Mouse (Mus musculus) midbrain, embryonic 13.5 days (tissue): ENCODE results near the gene Lix1. TPM values are rescaled to one million over a fixed set of nuclear protein-coding genes. Genes with fewer than 3 reads are reported as not detected.

Source experiments
- ATAC-seq: fragments of 200-750 bp; cut with Nextera tagmentation; 2 replicates; pipeline ENCODE4 v1.8.0; 2017; ENCODE audit warnings: mild to moderate bottlenecking, moderate TSS enrichment, moderate library complexity
- H3K27ac ChIP-seq: fragments of 300-500 bp; sonication (generic); 2 replicates; pipeline ENCODE4 v1.5.1; 2015; ENCODE audit warnings: inconsistent platforms, mild to moderate bottlenecking, moderate library complexity
- H3K27me3 ChIP-seq: fragments of 300-500 bp; sonication (generic); 2 replicates; pipeline ENCODE4 v1.6.1; 2015; ENCODE audit warnings: mild to moderate bottlenecking, inconsistent platforms
- H3K36me3 ChIP-seq: fragments of 300-500 bp; sonication (generic); 2 replicates; pipeline ENCODE4 v1.6.1; 2015; ENCODE audit warnings: mild to moderate bottlenecking, inconsistent platforms
- H3K4me1 ChIP-seq: fragments of 300-500 bp; sonication (generic); replicated peaks from 2 replicates; pipeline ENCODE4 v1.6.1; 2015; ENCODE audit warnings: inconsistent platforms
- H3K4me2 ChIP-seq: fragments of 300-500 bp; sonication (generic); replicated peaks from 2 replicates; pipeline ENCODE4 v1.6.1; 2015; ENCODE audit warnings: moderate library complexity, mild to moderate bottlenecking, inconsistent platforms
- H3K4me3 ChIP-seq: fragments of 300-500 bp; sonication (generic); replicated peaks from 2 replicates; pipeline ENCODE4 v1.5.1; 2015; ENCODE audit warnings: mild to moderate bottlenecking, inconsistent platforms
- H3K9ac ChIP-seq: fragments of 300-500 bp; sonication (generic); replicated peaks from 2 replicates; pipeline ENCODE4 v1.6.1; 2015; ENCODE audit warnings: mild to moderate bottlenecking, inconsistent platforms
- H3K9me3 ChIP-seq: fragments of 300-500 bp; sonication (generic); 2 replicates; pipeline ENCODE4 v1.6.1; 2016; ENCODE audit warnings: mild to moderate bottlenecking, inconsistent platforms
- WGBS: fragments of 180-500 bp; shearing (Covaris S2); methylation state at CpG from one replicate; pipeline ENCODE4 v1.1.7; 2015; 5-methylcytosine and 5-hydroxymethylcytosine counted together
- polyA plus RNA-seq: library from polyadenylated mRNA; unstranded; fragments of >200 nt; fragmentation: Nextera tagmentation; extraction: Ambion mirVana; gene quantifications from 2 replicates; pipeline ENCODE4 v1.2.1, GENCODE M21; 2015

Lix1 gene
- polyA plus RNA-seq, 1 experiment from 2014 or later, result 19.4 TPM

DNA sequence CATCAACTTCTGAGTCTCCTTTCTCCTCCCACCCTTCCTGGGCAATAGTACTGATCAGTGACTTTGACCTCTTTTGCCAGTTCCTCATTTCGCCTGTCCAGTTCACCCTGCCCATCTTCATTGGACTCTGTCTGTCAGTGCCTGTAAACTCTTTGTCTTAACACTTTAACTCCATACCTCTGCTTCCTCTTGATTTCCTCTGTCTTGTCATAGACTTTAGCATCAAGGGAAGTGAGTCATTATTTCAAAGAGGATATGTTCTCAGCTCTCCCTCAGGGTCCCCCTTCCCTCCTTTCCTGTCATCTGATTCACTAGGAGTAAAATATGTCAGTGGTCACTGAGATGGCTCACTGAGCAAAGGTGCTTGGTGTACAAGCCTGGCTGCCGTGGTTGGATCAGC lies 3.8 kb upstream of the Lix1 start:
- no peak overlapping the region for H3K4me3 ChIP-seq
- no peak for ATAC-seq
- H3K27me3 ChIP-seq, result no peaks in the 10 kb centered on the region
- no peaks in the 10 kb centered on the region for H3K9me3 ChIP-seq
- H3K36me3 ChIP-seq, result no peaks in the 10 kb centered on the region
- no peak overlapping the region for H3K9ac ChIP-seq
- no peak overlapping the region for H3K4me2 ChIP-seq
- WGBS, result 77% methylated on average over 2 of the region's 2 CpGs
- no peak overlapping the region for H3K27ac ChIP-seq
- peaks cover 17% of the 10 kb centered on the region for H3K4me1 ChIP-seq

DNA sequence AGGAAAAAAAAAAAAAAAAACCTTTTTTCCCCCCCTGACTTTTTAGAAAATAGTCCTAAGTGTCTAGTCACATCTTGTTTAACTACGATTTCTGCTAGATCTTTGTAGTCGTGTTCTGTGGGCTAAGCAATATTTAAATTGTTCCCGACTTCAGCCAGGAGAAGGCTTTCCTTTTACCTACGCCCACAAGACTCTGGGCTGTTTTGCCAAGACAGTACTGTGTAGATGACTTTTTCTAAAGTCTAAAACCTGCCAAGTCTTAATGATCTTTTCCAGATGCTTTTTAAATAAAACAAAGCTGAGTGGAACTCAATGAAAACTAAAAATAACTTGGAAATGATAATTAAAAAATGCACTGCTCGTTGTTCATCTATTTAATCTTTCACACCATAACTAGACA lies 566 bp downstream of the Lix1 start:
- Histone ChIP-seq H3K4me2 (peak overlapping the region; percentile 50), H3K27ac (peak overlapping the region; percentile 57; the same call in 1 of the 2 replicates), H3K9me3 (no peaks in the 10 kb centered on the region), H3K27me3 (no peaks in the 10 kb centered on the region), H3K4me1 (peaks cover 32% of the 10 kb centered on the region), H3K36me3 (no peaks in the 10 kb centered on the region), H3K4me3 (peak overlapping the region; percentile 33), H3K9ac (peak overlapping the region; percentile 47)
- 4% methylated on average over 5 of the region's 5 CpGs for WGBS
- peak; percentile 31 for ATAC-seq

DNA sequence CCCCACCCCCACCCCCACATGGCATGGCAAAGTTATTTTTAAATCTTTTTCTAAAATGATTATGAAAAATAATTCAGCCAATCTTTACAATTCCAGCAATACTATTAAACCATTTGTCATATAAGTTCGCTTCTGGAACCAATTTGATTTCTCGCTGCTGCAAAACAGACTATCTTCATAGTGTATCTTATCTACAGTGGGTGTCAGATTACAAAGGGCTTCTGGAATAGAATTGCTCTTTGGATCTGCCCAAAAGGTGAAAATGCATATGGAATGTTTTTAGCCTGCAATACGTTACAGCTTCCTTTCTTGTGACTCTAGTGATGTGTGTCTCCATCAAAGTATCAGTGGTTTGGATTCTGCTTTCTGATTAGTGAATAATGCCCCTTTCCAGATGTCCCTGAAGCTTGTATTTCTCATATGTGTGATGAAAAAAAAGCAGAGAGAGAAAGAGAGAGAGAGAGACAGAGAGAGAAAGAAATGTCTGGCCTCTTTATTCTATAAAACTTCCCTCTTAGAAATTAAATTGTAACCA lies 1.2 kb downstream of the Lix1 start:
- H3K4me1 ChIP-seq, result peaks cover 39% of the 10 kb centered on the region
- peak overlapping the region; percentile 29 for H3K4me3 ChIP-seq
- no peaks in the 10 kb centered on the region for H3K36me3 ChIP-seq
- WGBS, result 5% methylated on average over 3 of the region's 3 CpGs
- 0 out of 2 replicates have a peak overlapping the region, but pooled peaks have one; percentile 39 for H3K9ac ChIP-seq
- peak overlapping the region; percentile 35; the same call in 1 of the 2 replicates for H3K27ac ChIP-seq
- H3K9me3 ChIP-seq, result no peaks in the 10 kb centered on the region
- H3K4me2 ChIP-seq, result peak overlapping the region; percentile 50
- H3K27me3 ChIP-seq, result no peaks in the 10 kb centered on the region
- ATAC-seq, result no peak

DNA sequence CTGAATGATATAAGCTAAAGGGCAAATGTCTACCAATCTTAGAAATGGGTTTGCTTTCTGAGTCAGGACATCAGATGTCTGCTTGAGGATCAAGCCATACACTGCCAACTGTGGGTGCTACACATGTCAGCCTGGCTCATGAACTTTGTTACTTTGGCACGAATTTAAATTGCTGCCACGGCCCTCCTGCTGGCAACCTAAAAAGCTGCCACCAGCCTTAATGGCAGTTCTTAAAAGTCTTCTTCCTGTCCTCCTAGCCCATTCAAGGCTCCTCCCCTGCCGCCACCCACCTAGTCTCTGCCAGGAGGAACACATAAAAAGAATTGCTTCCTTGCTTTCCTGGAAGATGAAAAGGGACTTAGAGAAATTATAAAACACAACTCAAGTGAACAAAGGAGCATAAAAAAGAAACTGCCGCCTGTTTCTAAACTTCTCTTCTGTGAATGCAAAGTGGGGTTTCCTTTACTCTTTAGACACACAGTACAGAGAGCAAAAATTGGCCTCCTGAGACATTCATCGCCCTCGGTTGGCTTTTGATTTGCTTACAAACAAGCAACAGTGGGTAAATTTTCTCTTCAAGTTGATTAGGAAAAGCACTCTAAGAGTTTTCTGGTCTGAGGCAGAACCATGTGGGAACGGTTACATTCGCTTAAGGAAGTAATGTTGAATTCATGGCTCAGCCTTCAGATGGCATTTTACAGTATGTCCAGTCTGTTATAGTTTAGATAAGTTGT lies 2.5 kb downstream of the Lix1 start:
- no peak for ATAC-seq
- H3K27me3 ChIP-seq, result no peaks in the 10 kb centered on the region
- H3K4me2 ChIP-seq, result peak overlapping the region; percentile 33
- H3K9ac ChIP-seq, result no peak overlapping the region
- H3K4me1 ChIP-seq, result peaks cover 49% of the 10 kb centered on the region
- H3K36me3 ChIP-seq, result no peaks in the 10 kb centered on the region
- H3K4me3 ChIP-seq, result peak overlapping the region; percentile 29; the same call in 1 of the 2 replicates
- 27% methylated on average over 8 of the region's 8 CpGs for WGBS
- H3K27ac ChIP-seq, result no peak overlapping the region
- H3K9me3 ChIP-seq, result no peaks in the 10 kb centered on the region

DNA sequence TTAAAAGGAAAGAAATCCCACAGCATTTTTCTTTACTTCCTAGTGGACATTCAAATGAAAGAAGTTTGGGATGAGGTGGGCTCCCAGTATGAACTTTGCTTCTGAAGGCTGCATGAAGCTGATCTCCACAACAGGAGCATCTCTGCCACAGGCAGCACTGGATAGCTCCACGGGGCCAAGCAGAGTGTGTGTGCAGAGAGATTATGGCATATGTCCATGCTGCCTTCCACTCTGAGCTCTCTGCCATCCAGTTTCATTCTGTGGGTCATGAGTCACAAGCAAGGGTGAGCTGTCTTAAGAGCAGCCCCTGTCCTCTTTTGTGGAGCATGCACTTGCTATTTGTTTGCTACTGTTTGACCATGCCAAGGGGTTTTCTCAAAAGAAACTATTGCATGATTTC lies 3.1 kb downstream of the Lix1 start:
- Histone ChIP-seq H3K27me3 (no peaks in the 10 kb centered on the region), H3K4me2 (no peak overlapping the region), H3K4me1 (peaks cover 52% of the 10 kb centered on the region), H3K9me3 (no peaks in the 10 kb centered on the region), H3K36me3 (no peaks in the 10 kb centered on the region), H3K4me3 (no peak overlapping the region), H3K27ac (no peak overlapping the region), H3K9ac (no peak overlapping the region)
- ATAC-seq, result no peak
- 13% methylated on average over 1 of the region's 1 CpGs for WGBS

DNA sequence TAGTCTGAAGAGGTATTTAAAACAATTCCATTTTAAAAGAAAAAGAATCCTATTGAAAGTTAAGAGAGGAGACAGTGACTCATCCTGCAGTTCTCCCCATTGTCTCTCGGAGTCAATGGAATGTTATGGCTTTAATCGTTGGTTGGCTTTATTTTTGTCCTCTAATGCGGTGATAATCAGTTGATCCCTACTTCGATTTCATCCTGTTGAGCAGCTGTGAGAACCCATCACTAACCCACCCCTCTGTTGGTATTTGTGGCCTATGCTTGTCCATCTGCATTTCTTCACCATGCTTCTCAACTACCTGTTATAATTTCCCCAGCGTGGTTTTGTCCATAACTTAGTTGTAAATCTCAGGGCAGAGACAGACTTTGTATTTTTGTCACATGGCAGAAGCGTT lies 5.7 kb downstream of the Lix1 start:
- H3K27ac ChIP-seq, result no peak overlapping the region
- no peak for ATAC-seq

DNA sequence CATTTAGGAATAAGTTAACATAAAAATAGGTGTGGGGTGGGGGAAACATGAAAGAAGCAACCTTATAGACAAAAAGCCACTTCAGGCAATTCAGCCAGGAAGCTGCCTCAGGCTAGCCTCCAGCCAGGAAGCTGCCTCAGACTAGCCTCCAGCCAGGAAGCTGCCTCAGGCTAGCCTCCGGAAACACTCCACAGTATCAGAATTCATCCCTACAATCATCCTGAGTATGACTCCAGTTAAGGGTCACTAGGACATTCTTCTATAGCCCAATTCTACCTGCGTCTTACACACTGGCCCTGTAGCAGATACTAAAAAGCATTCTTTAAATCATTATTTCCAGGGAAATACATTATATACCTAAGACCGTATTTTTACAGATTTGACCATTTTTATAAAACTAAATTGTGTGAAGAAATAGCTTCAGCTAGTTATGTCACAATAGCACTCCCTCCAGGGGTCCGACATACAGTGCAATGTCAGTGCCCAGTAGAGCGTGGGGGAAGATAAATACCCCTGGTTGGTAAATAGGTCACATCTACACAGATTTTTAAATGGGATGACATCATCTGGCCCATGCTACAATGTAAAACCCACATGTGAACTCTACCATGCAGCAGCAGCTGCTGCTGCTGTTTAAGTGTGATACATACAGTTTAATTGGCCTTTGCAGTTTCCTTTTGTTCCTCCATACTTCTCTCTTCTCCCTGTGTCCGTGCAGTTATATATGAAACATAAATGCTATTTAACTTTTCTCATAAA lies 6.4 kb downstream of the Lix1 start:
- Histone ChIP-seq H3K4me2 (no peak overlapping the region), H3K9ac (no peak overlapping the region), H3K27ac (peak overlapping the region; percentile 35), H3K36me3 (no peaks in the 10 kb centered on the region), H3K27me3 (no peaks in the 10 kb centered on the region), H3K4me3 (no peak overlapping the region), H3K4me1 (peaks cover 33% of the 10 kb centered on the region), H3K9me3 (no peaks in the 10 kb centered on the region)
- ATAC-seq, result peak; percentile 67
- WGBS, result 31% methylated on average over 6 of the region's 6 CpGs

More for the DNA sequence above, 5.7 kb downstream of the Lix1 start:
- H3K4me1 ChIP-seq, result peaks cover 38% of the 10 kb centered on the region
- H3K4me2 ChIP-seq, result no peak overlapping the region
- no peaks in the 10 kb centered on the region for H3K27me3 ChIP-seq
- no peak overlapping the region for H3K9ac ChIP-seq
- H3K4me3 ChIP-seq, result no peak overlapping the region
- no peaks in the 10 kb centered on the region for H3K36me3 ChIP-seq
- 14% methylated on average over 6 of the region's 6 CpGs for WGBS
- no peaks in the 10 kb centered on the region for H3K9me3 ChIP-seq

DNA sequence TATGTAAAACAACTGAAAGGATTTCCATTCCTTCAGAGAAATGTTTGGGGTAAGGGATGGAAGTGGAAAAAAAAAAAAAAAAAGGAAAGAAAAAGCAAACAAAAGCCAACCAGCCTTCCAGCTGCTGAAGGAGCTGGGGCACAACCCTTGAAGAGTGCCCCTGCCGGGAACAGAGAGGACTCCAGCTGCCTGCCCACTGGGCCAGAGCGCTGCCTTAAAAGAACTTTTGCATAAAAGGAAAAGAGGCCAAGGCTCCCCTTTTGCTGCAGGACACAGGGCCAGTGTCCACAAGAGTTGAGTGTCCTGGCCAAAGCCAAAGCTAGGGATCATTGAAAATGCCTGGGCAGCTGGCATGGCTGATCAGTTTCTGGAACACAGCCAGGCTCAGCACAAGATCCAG lies 7.1 kb downstream of the Lix1 start:
- Histone ChIP-seq H3K4me1 (peaks cover 30% of the 10 kb centered on the region), H3K9ac (no peak overlapping the region), H3K9me3 (no peaks in the 10 kb centered on the region), H3K36me3 (no peaks in the 10 kb centered on the region), H3K4me3 (no peak overlapping the region), H3K27me3 (no peaks in the 10 kb centered on the region), H3K4me2 (no peak overlapping the region), H3K27ac (no peak overlapping the region)
- 2% methylated on average over 2 of the region's 2 CpGs for WGBS
- ATAC-seq, result peak; percentile 67

DNA sequence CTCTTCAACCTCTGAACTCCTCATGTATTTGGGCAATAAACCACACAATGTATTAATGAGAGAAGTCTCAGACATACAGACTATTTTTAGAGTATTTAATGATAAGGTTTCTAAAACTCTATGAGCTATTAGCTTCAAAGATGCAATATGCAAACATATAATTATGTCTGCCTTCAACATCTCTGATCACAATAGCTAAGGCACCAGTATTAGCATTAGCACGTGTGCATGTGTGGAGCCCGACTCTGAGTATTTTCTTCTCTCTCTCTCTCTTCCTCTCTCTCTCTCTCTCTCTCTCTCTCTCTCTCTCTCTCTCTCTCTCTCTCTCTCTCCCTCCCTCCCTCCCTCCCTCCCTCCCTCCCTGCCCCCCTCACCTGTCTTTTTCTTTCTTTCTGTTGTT lies 9.0 kb downstream of the Lix1 start:
- WGBS, result 43% methylated on average over 2 of the region's 2 CpGs
- Histone ChIP-seq H3K27ac (no peak overlapping the region), H3K9ac (no peak overlapping the region), H3K36me3 (no peaks in the 10 kb centered on the region), H3K4me3 (no peak overlapping the region), H3K9me3 (no peaks in the 10 kb centered on the region), H3K4me2 (no peak overlapping the region), H3K4me1 (peaks cover 20% of the 10 kb centered on the region), H3K27me3 (no peaks in the 10 kb centered on the region)
- ATAC-seq, result no peak

DNA sequence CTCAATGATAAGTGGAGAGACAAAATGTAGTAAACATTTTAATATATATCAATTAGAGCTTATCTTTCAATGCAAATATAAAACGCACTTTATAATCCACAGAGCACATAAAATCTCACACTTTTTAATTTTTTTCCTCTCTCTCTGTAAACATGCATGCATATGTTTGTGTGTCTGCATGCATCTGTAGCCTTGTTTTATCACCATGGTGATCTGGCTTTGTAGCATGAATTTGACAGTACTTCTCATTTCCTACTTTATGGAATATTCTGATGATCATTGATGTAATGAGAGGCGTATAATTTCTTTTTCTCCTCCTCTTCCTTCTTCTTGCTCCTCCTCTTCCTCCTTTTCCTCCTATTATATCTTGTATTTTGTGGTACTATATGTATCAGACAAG lies 9.7 kb downstream of the Lix1 start:
- H3K27ac ChIP-seq, result no peak overlapping the region
- H3K9me3 ChIP-seq, result no peaks in the 10 kb centered on the region
- no peaks in the 10 kb centered on the region for H3K27me3 ChIP-seq
- ATAC-seq, result no peak
- H3K4me1 ChIP-seq, result peaks cover 20% of the 10 kb centered on the region
- no peak overlapping the region for H3K4me2 ChIP-seq
- no peaks in the 10 kb centered on the region for H3K36me3 ChIP-seq
- H3K4me3 ChIP-seq, result no peak overlapping the region
- WGBS, result 100% methylated on average over 2 of the region's 2 CpGs
- H3K9ac ChIP-seq, result no peak overlapping the region

DNA sequence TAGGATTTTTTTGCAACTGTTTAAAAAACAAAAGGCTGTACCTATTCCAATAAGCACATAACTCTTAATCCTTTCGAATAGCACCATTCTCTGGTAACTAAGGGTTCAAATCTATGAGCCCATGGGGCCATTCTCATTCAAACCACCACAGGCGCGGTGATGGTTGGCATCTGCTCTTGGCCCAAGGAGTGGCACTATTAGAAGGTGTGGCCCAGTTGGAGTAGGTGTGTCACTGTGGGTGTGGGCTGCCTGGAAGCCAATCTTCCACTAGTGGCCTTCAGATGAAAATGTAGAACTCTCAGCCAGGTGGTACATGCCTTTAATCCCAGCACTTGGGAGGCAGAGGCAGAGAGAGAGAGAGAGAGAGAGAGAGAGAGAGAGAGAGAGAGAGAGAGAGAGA lies 11.7 kb downstream of the Lix1 start:
- WGBS, result 98% methylated on average over 3 of the region's 3 CpGs
- no peaks in the 10 kb centered on the region for H3K27me3 ChIP-seq
- H3K36me3 ChIP-seq, result no peaks in the 10 kb centered on the region
- no peak overlapping the region for H3K4me3 ChIP-seq
- H3K4me2 ChIP-seq, result no peak overlapping the region
- no peak for ATAC-seq
- no peak overlapping the region for H3K27ac ChIP-seq
- H3K9me3 ChIP-seq, result no peaks in the 10 kb centered on the region
- no peak overlapping the region for H3K9ac ChIP-seq
- H3K4me1 ChIP-seq, result peaks cover 8% of the 10 kb centered on the region

DNA sequence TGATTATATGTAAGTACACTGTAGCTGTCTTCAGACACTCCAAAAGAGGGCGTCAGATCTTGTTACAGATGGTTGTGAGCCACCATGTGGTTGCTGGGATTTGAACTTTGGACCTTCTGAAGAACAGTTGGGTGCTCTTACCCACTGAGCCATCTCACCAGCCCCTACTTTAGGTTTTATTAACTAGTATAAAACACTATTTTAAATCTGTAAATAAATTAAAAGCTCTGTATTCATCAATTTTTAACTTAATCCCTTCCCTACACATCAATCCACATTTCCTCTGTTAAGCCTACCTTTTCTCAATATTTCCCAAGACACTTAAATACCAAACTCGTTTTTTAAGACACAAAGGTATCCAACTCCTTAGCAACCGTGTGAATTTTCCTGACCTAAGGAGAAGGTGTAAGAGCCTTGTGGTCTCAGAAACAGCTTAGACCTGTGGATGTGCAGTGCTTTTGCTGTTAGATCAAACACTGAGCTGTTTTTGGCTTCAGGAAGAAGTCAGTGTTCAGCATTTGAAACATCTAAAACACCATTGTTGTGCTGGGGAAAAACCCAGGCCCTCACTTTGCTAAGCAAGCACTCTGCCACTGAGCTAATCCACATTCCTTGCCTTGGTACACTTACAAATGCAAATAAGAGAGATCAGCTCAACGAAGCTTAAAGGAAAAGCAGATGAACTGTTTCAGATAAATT lies 22.3 kb downstream of the Lix1 start:
- H3K9me3 ChIP-seq, result no peaks in the 10 kb centered on the region
- H3K27ac ChIP-seq, result peak overlapping the region; percentile 30; the same call in 1 of the 2 replicates
- H3K4me3 ChIP-seq, result no peak overlapping the region
- peak; percentile 65 for ATAC-seq
- peaks cover 7% of the 10 kb centered on the region for H3K4me1 ChIP-seq
- H3K36me3 ChIP-seq, result no peaks in the 10 kb centered on the region
- H3K9ac ChIP-seq, result no peak overlapping the region
- WGBS, result 9% methylated on average over 4 of the region's 4 CpGs
- no peaks in the 10 kb centered on the region for H3K27me3 ChIP-seq
- no peak overlapping the region for H3K4me2 ChIP-seq
